Mouse (Mus musculus) forebrain, embryonic 16.5 days (tissue): ENCODE data around the gene Apbb1ip. TPM values are rescaled to one million over a fixed set of nuclear protein-coding genes. Genes with fewer than 3 reads are reported as not detected.

Experiments
- ATAC-seq: fragments of 200-750 bp; cut with Nextera tagmentation; 2 replicates; pipeline ENCODE4 v1.8.0; 2017; ENCODE audit warnings: mild to moderate bottlenecking, moderate library complexity
- H3K27ac ChIP-seq: fragments of 300-500 bp; sonication (generic); 2 replicates; pipeline ENCODE4 v1.5.1; 2014; ENCODE audit warnings: low read length, control low read depth
- H3K27me3 ChIP-seq: fragments of 300-500 bp; sonication (generic); replicated peaks from 2 replicates; pipeline ENCODE4 v1.6.1; 2014; ENCODE audit warnings: low read length; ENCODE audit not compliant: control insufficient read depth, insufficient read depth
- H3K36me3 ChIP-seq: fragments of 300-500 bp; sonication (generic); 2 replicates; pipeline ENCODE4 v1.6.1; 2014; ENCODE audit not compliant: control insufficient read depth, insufficient read depth
- H3K4me1 ChIP-seq: fragments of 300-500 bp; sonication (generic); replicated peaks from 2 replicates; pipeline ENCODE4 v1.6.1; 2014; ENCODE audit warnings: low read length; ENCODE audit not compliant: control insufficient read depth, insufficient read depth
- H3K4me2 ChIP-seq: fragments of 300-500 bp; sonication (generic); 2 replicates; pipeline ENCODE4 v1.6.1; 2014; ENCODE audit warnings: mild to moderate bottlenecking, low read length, control low read depth
- H3K4me3 ChIP-seq: fragments of 300-500 bp; sonication (generic); replicated peaks from 2 replicates; pipeline ENCODE4 v1.5.1; 2014; ENCODE audit warnings: mild to moderate bottlenecking, low read length, control low read depth
- H3K9ac ChIP-seq: fragments of 300-500 bp; sonication (generic); replicated peaks from 2 replicates; pipeline ENCODE4 v1.6.1; 2014; ENCODE audit warnings: low read depth, low read length, control low read depth
- H3K9me3 ChIP-seq: fragments of 300-500 bp; sonication (generic); 2 replicates; pipeline ENCODE4 v1.6.1; 2016; ENCODE audit warnings: low read length; ENCODE audit not compliant: control insufficient read depth
- WGBS: fragments of 180-500 bp; shearing (Covaris S2); extraction: QIAGEN DNeasy Blood & Tissue Kit; methylation state at CpG from one replicate; pipeline ENCODE4 v1.1.7; 2014; 5-methylcytosine and 5-hydroxymethylcytosine counted together
- polyA plus RNA-seq: library from polyadenylated mRNA; unstranded; fragments of >200 nt; fragmentation: Nextera tagmentation; extraction: Ambion mirVana; gene quantifications from 2 replicates; pipeline ENCODE4 v1.2.1, GENCODE M21; 2015

Gene Apbb1ip
- polyA plus RNA-seq, 1 experiment from 2014 or later = 1.0 TPM

DNA sequence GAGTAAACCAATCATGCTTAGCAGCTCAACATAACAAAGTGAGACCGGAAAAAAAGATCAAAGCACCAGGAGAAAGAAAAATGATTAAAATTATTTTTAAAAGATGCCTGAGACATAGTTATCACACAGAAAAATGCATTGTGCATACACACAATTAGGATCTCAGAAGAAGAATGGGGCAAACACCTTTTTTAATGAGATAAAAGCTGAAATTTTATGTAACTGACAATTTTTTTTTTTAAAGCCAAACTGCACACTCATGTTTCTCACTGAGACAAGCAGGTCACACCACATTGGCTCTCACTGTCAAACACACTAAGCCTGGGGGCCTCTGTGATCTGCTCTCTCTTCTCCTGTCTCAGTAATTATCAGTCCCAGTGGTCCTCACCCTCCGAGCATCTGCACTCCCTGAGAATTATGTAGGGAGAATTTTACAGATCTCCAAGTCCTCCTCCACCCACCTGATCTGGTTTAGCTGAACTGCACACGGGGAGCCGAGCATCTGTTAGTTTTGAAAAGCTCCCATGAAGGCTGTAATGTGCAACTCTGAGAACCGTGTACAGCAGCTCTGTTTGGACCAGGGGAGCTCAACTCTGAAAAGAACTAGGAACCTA is 9.0 kb upstream of the Apbb1ip start:
- WGBS = 66% methylated on average over 5 of the region's 5 CpGs
- H3K4me2 ChIP-seq = no peak overlapping the region
- no peaks in the 10 kb centered on the region for H3K4me1 ChIP-seq
- H3K4me3 ChIP-seq = no peak overlapping the region
- no peak overlapping the region for H3K27ac ChIP-seq
- no peak overlapping the region for H3K9ac ChIP-seq
- H3K36me3 ChIP-seq = no peaks in the 10 kb centered on the region
- no peaks in the 10 kb centered on the region for H3K27me3 ChIP-seq
- ATAC-seq = no peak
- no peaks in the 10 kb centered on the region for H3K9me3 ChIP-seq

DNA sequence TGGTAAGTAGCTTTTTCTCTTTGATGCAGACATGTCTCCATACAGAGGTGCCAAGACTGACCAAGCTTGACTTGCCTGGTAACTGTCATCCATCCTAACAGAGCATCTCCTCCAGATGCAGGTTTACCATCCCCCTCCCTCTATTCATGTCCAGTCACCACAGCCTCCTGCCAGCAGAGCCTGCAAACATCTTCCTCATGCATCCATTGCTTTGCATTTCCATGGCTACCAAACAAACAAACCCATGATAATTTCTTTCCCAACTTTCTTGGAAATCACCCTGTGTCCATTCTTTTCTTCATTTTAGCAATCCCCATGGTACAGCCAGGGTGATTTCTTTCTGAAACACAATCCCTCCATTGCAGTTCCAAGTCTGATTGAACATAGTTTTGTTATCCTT is 2.6 kb upstream of the Apbb1ip start:
- Histone ChIP-seq H3K27ac (no peak overlapping the region), H3K4me3 (no peak overlapping the region), H3K9me3 (no peaks in the 10 kb centered on the region), H3K9ac (no peak overlapping the region), H3K27me3 (no peaks in the 10 kb centered on the region), H3K4me2 (no peak overlapping the region), H3K36me3 (no peaks in the 10 kb centered on the region), H3K4me1 (peaks cover 11% of the 10 kb centered on the region)
- no peak for ATAC-seq

DNA sequence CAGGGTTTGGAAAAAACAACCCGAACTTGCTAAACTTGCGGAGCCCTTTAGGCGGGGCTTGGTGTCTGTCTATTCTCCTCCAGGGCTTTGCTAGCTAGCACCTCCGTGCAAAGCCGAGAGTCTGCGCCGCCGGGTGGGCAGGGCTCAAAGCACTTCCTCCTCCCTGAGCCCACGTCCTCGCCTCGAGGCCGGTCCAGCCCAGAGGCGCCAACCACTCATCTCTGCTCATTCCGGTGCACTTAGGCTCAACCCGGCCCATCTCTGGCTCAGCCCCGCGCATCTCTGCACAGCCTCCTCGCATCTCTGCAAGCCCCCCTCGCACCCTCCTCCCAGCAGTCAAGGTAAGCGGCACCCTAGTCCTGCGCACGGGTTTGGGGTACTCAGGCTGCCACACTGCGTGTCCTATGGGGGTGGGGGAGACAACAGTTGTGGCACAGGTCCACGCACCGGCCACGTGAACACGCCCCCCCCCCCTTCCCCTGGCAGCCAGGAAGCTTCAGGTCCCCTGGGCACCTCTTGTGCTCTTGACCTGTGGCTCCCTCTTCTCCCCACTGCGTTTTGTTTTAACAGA is 372 bp downstream of the Apbb1ip start:
- WGBS = 2% methylated on average over 28 of the region's 28 CpGs
- H3K9me3 ChIP-seq = no peaks in the 10 kb centered on the region
- no peaks in the 10 kb centered on the region for H3K27me3 ChIP-seq
- no peak overlapping the region for H3K27ac ChIP-seq
- peaks cover 11% of the 10 kb centered on the region for H3K4me1 ChIP-seq
- H3K9ac ChIP-seq = peak overlapping the region; percentile 60
- H3K4me3 ChIP-seq = peak overlapping the region; percentile 51
- ATAC-seq = peak; percentile 78
- H3K4me2 ChIP-seq = peak overlapping the region; percentile 89
- no peaks in the 10 kb centered on the region for H3K36me3 ChIP-seq

DNA sequence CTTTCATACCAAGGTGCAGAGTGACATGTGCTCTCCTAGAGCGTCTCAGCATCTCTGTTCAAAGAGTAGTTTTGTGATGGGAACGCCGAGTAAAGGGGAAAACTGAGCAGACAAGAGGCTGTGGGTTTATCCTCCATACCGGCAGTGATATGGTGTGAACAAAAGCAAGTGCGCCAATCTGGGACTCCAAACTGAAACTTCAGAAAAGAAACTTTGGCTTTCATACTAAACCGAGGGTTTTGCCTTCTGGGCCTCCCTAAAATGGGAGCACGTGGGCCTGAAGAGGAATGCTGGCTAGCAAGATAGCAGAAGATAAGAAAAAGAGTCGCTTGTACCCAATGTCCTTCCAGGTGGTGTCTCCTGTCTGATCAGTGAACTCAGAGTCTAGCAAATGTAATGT is 1.3 kb downstream of the Apbb1ip start:
- H3K9me3 ChIP-seq = no peaks in the 10 kb centered on the region
- WGBS = 49% methylated on average over 8 of the region's 8 CpGs
- peaks cover 11% of the 10 kb centered on the region for H3K4me1 ChIP-seq
- no peaks in the 10 kb centered on the region for H3K27me3 ChIP-seq
- no peaks in the 10 kb centered on the region for H3K36me3 ChIP-seq
- H3K4me2 ChIP-seq = no peak overlapping the region
- no peak for ATAC-seq
- H3K9ac ChIP-seq = no peak overlapping the region
- no peak overlapping the region for H3K4me3 ChIP-seq
- H3K27ac ChIP-seq = no peak overlapping the region

DNA sequence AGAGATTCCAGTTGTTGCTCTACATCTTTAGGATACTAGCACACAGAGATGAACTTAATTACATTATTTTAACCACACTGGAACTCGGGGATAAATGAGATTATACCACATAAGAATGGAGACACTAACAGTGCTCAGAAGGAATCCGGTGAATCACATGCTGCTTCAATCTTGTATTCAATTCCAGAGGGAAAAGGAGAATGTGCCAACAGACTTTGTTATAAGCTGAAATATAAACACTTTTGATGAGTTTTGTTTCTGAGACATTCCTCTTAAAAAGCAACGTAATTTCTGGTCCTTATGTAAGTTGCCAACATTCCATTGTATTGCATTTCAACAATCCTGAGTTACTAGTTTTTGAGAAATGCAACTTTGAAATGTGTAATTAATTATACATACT is 1.8 kb downstream of the Apbb1ip start:
- Histone ChIP-seq H3K4me1 (peaks cover 11% of the 10 kb centered on the region), H3K27me3 (no peaks in the 10 kb centered on the region), H3K4me2 (no peak overlapping the region), H3K36me3 (no peaks in the 10 kb centered on the region), H3K27ac (no peak overlapping the region), H3K9ac (no peak overlapping the region), H3K9me3 (no peaks in the 10 kb centered on the region), H3K4me3 (no peak overlapping the region)
- ATAC-seq = no peak
- 63% methylated on average over 3 of the region's 3 CpGs for WGBS

DNA sequence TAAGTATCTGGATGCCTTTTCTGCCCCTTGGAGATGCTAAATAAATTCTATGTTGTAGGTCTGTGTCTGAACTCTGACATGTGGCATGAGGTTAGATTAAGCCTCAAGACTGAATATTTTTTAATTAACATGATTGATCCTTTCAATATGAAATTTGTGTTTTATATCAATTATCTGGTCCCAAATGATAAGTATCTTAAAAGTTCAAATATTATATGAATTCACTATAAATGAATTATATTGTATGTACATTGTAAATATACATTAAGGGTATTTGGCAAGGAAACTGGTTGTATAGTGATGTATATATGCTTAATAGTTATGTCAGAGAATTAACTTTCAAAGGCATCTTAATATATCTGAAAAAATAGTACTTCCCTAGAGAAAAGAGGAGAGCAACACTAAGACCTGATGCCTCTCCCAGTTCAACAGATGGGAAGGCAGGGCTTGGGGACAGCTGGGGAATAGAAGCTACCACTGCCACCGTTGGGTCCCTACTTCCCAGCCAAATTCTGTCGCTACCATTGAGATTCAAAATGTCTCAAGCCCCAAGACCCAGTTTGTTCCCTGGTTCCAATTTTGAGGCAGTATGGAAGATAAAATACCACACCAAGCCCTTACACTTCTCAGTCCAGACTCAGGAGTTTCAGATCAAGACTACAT is 2.8 kb downstream of the Apbb1ip start:
- no peaks in the 10 kb centered on the region for H3K36me3 ChIP-seq
- H3K27me3 ChIP-seq = no peaks in the 10 kb centered on the region
- ATAC-seq = no peak
- H3K4me1 ChIP-seq = peaks cover 11% of the 10 kb centered on the region
- H3K9me3 ChIP-seq = no peaks in the 10 kb centered on the region
- 54% methylated on average over 2 of the region's 2 CpGs for WGBS
- no peak overlapping the region for H3K4me3 ChIP-seq
- no peak overlapping the region for H3K4me2 ChIP-seq
- H3K27ac ChIP-seq = no peak overlapping the region
- H3K9ac ChIP-seq = no peak overlapping the region

DNA sequence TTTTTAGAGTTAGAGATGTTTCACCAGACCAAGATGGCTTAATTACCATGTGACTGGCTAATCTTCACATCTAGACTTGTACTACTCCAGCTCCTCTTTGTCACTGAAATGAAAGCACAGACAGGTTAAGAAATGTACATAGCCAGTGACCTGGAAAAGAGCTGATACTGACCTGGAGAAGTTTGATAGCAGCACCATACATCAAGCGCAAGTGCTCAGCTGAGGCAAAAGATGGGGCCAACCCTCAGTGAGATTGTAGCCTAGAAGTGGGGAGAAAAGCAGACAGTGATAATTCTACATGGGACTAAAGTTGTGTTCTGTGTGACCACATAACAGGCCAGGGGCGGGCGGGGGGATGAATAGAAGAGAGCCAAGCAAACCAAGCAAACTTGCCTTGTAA is 3.9 kb downstream of the Apbb1ip start:
- H3K9ac ChIP-seq = no peak overlapping the region
- WGBS = 93% methylated on average over 3 of the region's 3 CpGs
- no peaks in the 10 kb centered on the region for H3K27me3 ChIP-seq
- H3K27ac ChIP-seq = no peak overlapping the region
- no peaks in the 10 kb centered on the region for H3K9me3 ChIP-seq
- no peak overlapping the region for H3K4me3 ChIP-seq
- H3K4me1 ChIP-seq = peaks cover 11% of the 10 kb centered on the region
- no peaks in the 10 kb centered on the region for H3K36me3 ChIP-seq
- ATAC-seq = no peak
- no peak overlapping the region for H3K4me2 ChIP-seq

DNA sequence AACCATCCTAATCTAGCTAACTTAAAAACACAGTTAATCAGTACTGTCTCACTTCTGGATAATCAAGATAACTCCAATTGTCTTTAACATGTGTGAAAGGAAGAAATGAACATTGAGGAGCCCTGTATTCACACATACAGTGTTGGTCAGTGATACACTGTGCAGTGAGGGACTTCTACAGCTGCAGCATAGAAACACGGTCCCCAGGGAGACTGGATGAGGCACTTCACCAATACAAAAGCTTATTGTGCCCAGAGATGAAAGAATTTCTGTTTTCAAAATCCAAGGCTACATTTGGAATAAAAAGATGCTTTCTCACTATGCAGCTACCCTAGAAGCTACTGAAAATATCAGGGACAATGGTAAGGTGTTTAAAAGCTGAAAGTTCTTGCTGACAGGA is 7.0 kb downstream of the Apbb1ip start:
- Histone ChIP-seq H3K27ac (no peak overlapping the region), H3K4me1 (no peaks in the 10 kb centered on the region), H3K36me3 (no peaks in the 10 kb centered on the region), H3K9me3 (no peaks in the 10 kb centered on the region), H3K27me3 (no peaks in the 10 kb centered on the region), H3K4me3 (no peak overlapping the region), H3K4me2 (no peak overlapping the region), H3K9ac (no peak overlapping the region)
- no peak for ATAC-seq
- 47% methylated on average over 1 of the region's 1 CpGs for WGBS

DNA sequence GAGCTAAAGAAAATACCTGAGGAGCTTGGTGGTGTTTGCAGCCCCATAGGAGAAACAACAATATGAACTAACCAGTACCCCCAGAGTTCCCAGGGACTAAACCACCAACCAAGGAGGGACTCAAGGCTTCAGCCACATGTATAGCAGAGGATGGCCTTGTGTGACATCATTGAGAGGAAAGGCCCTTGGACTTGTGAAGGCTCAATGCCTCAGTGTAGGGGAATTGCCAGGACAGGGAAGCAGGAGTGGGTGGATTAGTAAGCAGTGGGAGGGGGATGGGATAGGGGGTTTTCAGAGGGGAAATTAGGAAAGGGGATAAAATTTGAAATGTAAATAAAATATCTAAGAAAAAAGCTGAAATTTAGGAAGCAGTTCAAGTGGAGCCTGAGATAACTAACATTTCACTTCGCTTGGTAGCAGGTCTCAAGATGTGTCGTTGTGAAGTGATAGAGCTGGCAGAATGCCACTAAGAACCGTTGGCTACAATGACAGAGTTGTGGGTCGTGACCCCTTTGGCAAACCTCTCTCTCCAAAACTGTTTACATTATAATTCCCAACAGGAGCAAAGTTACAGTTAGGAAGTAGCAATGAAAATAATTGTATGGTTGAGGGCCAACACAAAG is 7.6 kb downstream of the Apbb1ip start:
- Histone ChIP-seq H3K4me2 (no peak overlapping the region), H3K27ac (no peak overlapping the region), H3K36me3 (no peaks in the 10 kb centered on the region), H3K4me3 (no peak overlapping the region), H3K4me1 (no peaks in the 10 kb centered on the region), H3K9me3 (no peaks in the 10 kb centered on the region), H3K9ac (no peak overlapping the region), H3K27me3 (no peaks in the 10 kb centered on the region)
- ATAC-seq = no peak
- 70% methylated on average over 4 of the region's 4 CpGs for WGBS
